Mouse (Mus musculus) CH12.LX (cell line): ENCODE measurements around the gene Plce1. TPM values are rescaled to one million over a fixed set of nuclear protein-coding genes. Genes with fewer than 3 reads are reported as not detected.

ENCODE experiments used
- DNase-seq: peaks from one replicate; pipeline ENCODE4 v3.0.0-alpha.2; 2013; ENCODE audit errors: extremely low read depth
- H3K27ac ChIP-seq: 2 replicates; pipeline ENCODE4 v1.5.1; 2012; ENCODE audit warnings: low read depth, mild to moderate bottlenecking, control low read depth, moderate library complexity; ENCODE audit not compliant: insufficient read depth
- H3K27me3 ChIP-seq: replicated peaks from 2 replicates; pipeline ENCODE3; 2012; ENCODE audit warnings: inconsistent platforms
- H3K36me3 ChIP-seq, 2 experiments: replicated peaks in 1 of 2; 2 replicates each; pipeline versions ENCODE3 to v1.6.1; 2012; ENCODE audit warnings: inconsistent platforms in 1 of 2, low read length in 1 of 2, mild to moderate bottlenecking in 1 of 2, mixed read lengths in 1 of 2, moderate library complexity in 1 of 2; ENCODE audit not compliant: control insufficient read depth in 1 of 2, insufficient read depth in 1 of 2
- H3K4me1 ChIP-seq, 2 experiments: 2 replicates each; pipeline ENCODE4 v1.6.1; 2012; ENCODE audit warnings: inconsistent platforms in 1 of 2, moderate library complexity in 1 of 2; ENCODE audit not compliant: insufficient read depth in 2 of 2, control insufficient read depth in 1 of 2
- H3K4me2 ChIP-seq: 2 replicates; pipeline ENCODE4 v1.6.1; 2012; ENCODE audit warnings: low read depth, mild to moderate bottlenecking, control low read depth; ENCODE audit not compliant: poor library complexity, insufficient read depth, severe bottlenecking
- H3K4me3 ChIP-seq, 3 experiments: fragments of 150-350 bp in 1 of 3; sonication (generic) in 1 of 3; replicated peaks in 1 of 3; 2 replicates each; pipeline versions ENCODE3 to v1.5.1; 2011 to 2012; ENCODE audit warnings: low read depth in 2 of 3, low read length in 2 of 3, mild to moderate bottlenecking in 2 of 3, moderate library complexity in 2 of 3, control low read depth in 1 of 3, improper control_type of control experiment in 1 of 3, inconsistent platforms in 1 of 3, mixed read lengths in 1 of 3; ENCODE audit not compliant: poor library complexity in 1 of 3
- H3K79me2 ChIP-seq: replicated peaks from 2 replicates; pipeline ENCODE4 v1.6.1; 2012; ENCODE audit warnings: mild to moderate bottlenecking, moderate library complexity; ENCODE audit not compliant: control insufficient read depth, poor library complexity, insufficient read depth, severe bottlenecking; ENCODE audit errors: extremely low read depth
- H3K9ac ChIP-seq: 2 replicates; pipeline ENCODE4 v1.6.1; 2012; ENCODE audit warnings: low read depth, mild to moderate bottlenecking, control low read depth, moderate library complexity; ENCODE audit not compliant: insufficient read depth
- H3K9me3 ChIP-seq: replicated peaks from 2 replicates; pipeline ENCODE3; 2012; ENCODE audit warnings: low read length, inconsistent platforms, mixed read lengths
- CHD2 ChIP-seq: IDR thresholded peaks from 2 replicates; pipeline ENCODE4 v1.6.1; 2011; ENCODE audit warnings: low read length, improper control_type of control experiment
- CTCF ChIP-seq, 2 experiments: IDR thresholded peaks in 1 of 2; conservative IDR thresholded peaks in 1 of 2; 2 replicates each; pipeline ENCODE4 v1.5.1; 2011 to 2012; ENCODE audit warnings: low read depth in 2 of 2, low read length in 2 of 2, improper control_type of control experiment in 1 of 2, inconsistent platforms in 1 of 2, mild to moderate bottlenecking in 1 of 2, moderate library complexity in 1 of 2
- ETS1 ChIP-seq: conservative IDR thresholded peaks from 2 replicates; pipeline ENCODE4 v1.6.1; 2012; ENCODE audit warnings: low read depth, mild to moderate bottlenecking, inconsistent platforms, low read length, improper control_type of control experiment, moderate library complexity
- GABPA ChIP-seq: IDR thresholded peaks from 2 replicates; pipeline ENCODE4 v1.6.1; 2012; ENCODE audit warnings: low read depth, low read length, improper control_type of control experiment, inconsistent platforms; ENCODE audit not compliant: insufficient replicate concordance
- HCFC1 ChIP-seq: IDR thresholded peaks from 2 replicates; pipeline ENCODE4 v1.6.1; 2012; ENCODE audit warnings: low read depth, mild to moderate bottlenecking, inconsistent platforms, low read length, improper control_type of control experiment
- MAFK ChIP-seq: IDR thresholded peaks from 2 replicates; pipeline ENCODE4 v1.6.1; 2011; ENCODE audit warnings: low read length, improper control_type of control experiment; ENCODE audit not compliant: insufficient replicate concordance
- MAX ChIP-seq: IDR thresholded peaks from 2 replicates; pipeline ENCODE4 v1.6.1; 2011; ENCODE audit warnings: low read length, improper control_type of control experiment
- NRF1 ChIP-seq: IDR thresholded peaks from 2 replicates; pipeline ENCODE4 v1.6.1; 2014; ENCODE audit warnings: low read depth, mild to moderate bottlenecking, inconsistent platforms, low read length, improper control_type of control experiment, moderate library complexity
- POLR2A ChIP-seq: IDR thresholded peaks from 2 replicates; pipeline ENCODE4 v1.6.1; 2011; ENCODE audit warnings: low read depth, mild to moderate bottlenecking, improper control_type of control experiment, low read length
- POLR2AphosphoS2 ChIP-seq: IDR thresholded peaks from 2 replicates; pipeline ENCODE4 v1.6.1; 2011; ENCODE audit warnings: low read depth, low read length, improper control_type of control experiment
- SMC3 ChIP-seq: IDR thresholded peaks from 2 replicates; pipeline ENCODE4 v1.6.1; 2011; ENCODE audit warnings: low read depth, low read length, improper control_type of control experiment
- ZC3H11A ChIP-seq: IDR thresholded peaks from 2 replicates; pipeline ENCODE4 v1.6.1; 2012; ENCODE audit warnings: low read depth, mild to moderate bottlenecking, inconsistent platforms, low read length, improper control_type of control experiment
- ZKSCAN1 ChIP-seq: IDR thresholded peaks from 2 replicates; pipeline ENCODE4 v1.6.1; 2012; ENCODE audit warnings: low read depth, inconsistent platforms, low read length, improper control_type of control experiment, borderline replicate concordance
- ZNF384 ChIP-seq: IDR thresholded peaks from 2 replicates; pipeline ENCODE4 v1.6.1; 2012; ENCODE audit warnings: low read depth, low read length, improper control_type of control experiment, inconsistent platforms
- dilution Hi-C: fragments of 300-500 bp; cut with MboI; formaldehyde crosslinking; loops from 2 replicates; pipeline ENCODE4 v1.14.3; 2020; ENCODE audit warnings: low sequenced_read_pairs; ENCODE audit not compliant: extremely low pct_unique_long_range_greater_than_20kb, extremely low pct_ligation_motif_present
- in situ Hi-C: fragments of 300-500 bp; cut with MboI; formaldehyde crosslinking; loops from 3 replicates; pipeline ENCODE4 v1.14.3; 2019; ENCODE audit warnings: low sequenced_read_pairs, low pct_ligation_motif_present, low pct_unique_long_range_greater_than_20kb, mixed read lengths
- polyA plus RNA-seq: library from polyadenylated mRNA; unstranded; fragments of >175 nt; gene quantifications from 2 replicates; pipeline ENCODE4 v1.2.1, GENCODE M21; 2012; ENCODE audit warnings: low read depth; ENCODE audit not compliant: insufficient read length
- total RNA-seq, 2 experiments: library from RNA; depleted of rRNA; stranded (reverse); fragments of 300-350 nt in 1 of 2; fragments of >200 nt in 1 of 2; gene quantifications; 2 replicates each; pipeline ENCODE4 v1.2.3; 2012 to 2014

Plce1 gene
- total and polyA plus RNA-seq, 3 experiments: under 0.01 to 0.13 (median 0.05) TPM

GRCm38 (mm10) chr19:38592566-38593224 lies 111.8 kb downstream of the Plce1 start:
- Histone ChIP-seq H3K4me2 (no peak overlapping the region), H3K36me3 (no peaks in the 10 kb centered on the region), H3K9me3 (no peaks in the 10 kb centered on the region), H3K4me1 (peaks cover 15 to 61% of the 10 kb centered on the region in 2 experiments), H3K27me3 (no peaks in the 10 kb centered on the region), H3K27ac (no peak overlapping the region), H3K9ac (no peak overlapping the region), H3K4me3 (no peak overlapping the region), H3K79me2 (no peaks in the 10 kb centered on the region)
- TF ChIP-seq MAFK (no peak), ZNF384 (no peak), NRF1 (no peak), CHD2 (no peak), ZKSCAN1 (no peak), POLR2AphosphoS2 (no peak), MAX (no peak)
- DNase-seq: no peak
- dilution Hi-C loops: no loop called here
- in situ Hi-C loops: no loop called here

- no peak overlapping the region for H3K4me3 ChIP-seq
- no peak overlapping the region for H3K9ac ChIP-seq
- H3K4me2 ChIP-seq: no peak overlapping the region
- H3K9me3 ChIP-seq: no peaks in the 10 kb centered on the region
- no peak overlapping the region for H3K27ac ChIP-seq
- peaks cover 15 to 65% of the 10 kb centered on the region in 2 experiments for H3K4me1 ChIP-seq
- no peaks in the 10 kb centered on the region for H3K27me3 ChIP-seq
- no peaks in the 10 kb centered on the region for H3K36me3 ChIP-seq
- dilution Hi-C loops: no loop called here
- in situ Hi-C loops: no loop called here
- no peaks in the 10 kb centered on the region for H3K79me2 ChIP-seq
- peak; percentile 42 for DNase-seq
- TF ChIP-seq ZC3H11A (no peak), SMC3 (no peak), HCFC1 (no peak), ETS1 (no peak), CTCF (conservative IDR thresholded peaks at IDR 0.05 in 1 of 2, IDR thresholded peaks at IDR 0.05 in 1 of 2; ENCODE audit: low read depth in 2 of 2, low read length in 2 of 2) (no peak), GABPA (no peak), POLR2AphosphoS2 (no peak), CHD2 (no peak), POLR2A (no peak)
Measured at GRCm38 (mm10) chr19:38593225-38593897, 112.5 kb downstream of the Plce1 start.
